Mouse (Mus musculus) C2C12 (cell line): Measurements from ENCODE around the gene Adcy7. TPM values are rescaled to one million over a fixed set of nuclear protein-coding genes. Genes with fewer than 3 reads are reported as not detected.
A peak's percentile ranks its signal among the peaks of the same experiment; 100 is the strongest.

Experiments used
- H3K27me3 ChIP-seq: one replicate; pipeline ENCODE4 v1.6.1; 2011; ENCODE audit not compliant: control insufficient read depth, insufficient read depth, insufficient read length
- H3K36me3 ChIP-seq: one replicate; pipeline ENCODE4 v1.6.1; 2011; ENCODE audit not compliant: control insufficient read depth, insufficient read depth
- H3K4me3 ChIP-seq: one replicate; pipeline ENCODE4 v1.5.1; 2011; ENCODE audit warnings: mild to moderate bottlenecking, control low read depth; ENCODE audit not compliant: poor library complexity, insufficient read depth, severe bottlenecking
- H3K79me2 ChIP-seq: one replicate; pipeline ENCODE4 v1.6.1; 2011; ENCODE audit not compliant: control insufficient read depth, insufficient read depth
- H3K79me3 ChIP-seq: one replicate; pipeline ENCODE4 v1.6.1; 2011; ENCODE audit warnings: low read depth, control low read depth
- H3ac ChIP-seq: one replicate; pipeline ENCODE3; 2011; ENCODE audit warnings: low read depth; ENCODE audit not compliant: control insufficient read depth, insufficient read length
- CEBPB ChIP-seq: IDR thresholded peaks from one replicate; pipeline ENCODE4 v1.6.1; 2011; ENCODE audit warnings: low read depth, mild to moderate bottlenecking, control low read depth, moderate library complexity
- CTCF ChIP-seq: IDR thresholded peaks from one replicate; pipeline ENCODE4 v1.5.1; 2011; ENCODE audit not compliant: control insufficient read depth, insufficient read depth, insufficient read length
- FOSL1 ChIP-seq: IDR thresholded peaks from one replicate; pipeline ENCODE4 v1.8.0; 2011; ENCODE audit warnings: mild to moderate bottlenecking, low read length; ENCODE audit not compliant: poor library complexity, insufficient read depth, severe bottlenecking
- MAX ChIP-seq: IDR thresholded peaks from one replicate; pipeline ENCODE4 v1.6.1; 2011; ENCODE audit warnings: mild to moderate bottlenecking, control low read depth
- MYOD1 ChIP-seq: IDR thresholded peaks from one replicate; pipeline ENCODE4 v1.6.1; 2011; ENCODE audit warnings: low read depth; ENCODE audit not compliant: control insufficient read depth, insufficient read length
- MYOG ChIP-seq: IDR thresholded peaks from one replicate; pipeline ENCODE4 v1.6.1; 2011; ENCODE audit not compliant: control insufficient read depth, insufficient read length; ENCODE audit errors: extremely low read depth
- USF1 ChIP-seq: IDR thresholded peaks from one replicate; pipeline ENCODE4 v1.6.1; 2011; ENCODE audit warnings: low read depth, mild to moderate bottlenecking, control low read depth, moderate library complexity
- polyA plus RNA-seq: library from polyadenylated mRNA; unstranded; fragments of >200 nt; fragmentation: generic; extraction: Trizol; gene quantifications from one replicate; pipeline ENCODE4 v1.2.1, GENCODE M21; 2012; ENCODE audit warnings: missing spikeins

The Adcy7 gene
- polyA plus RNA-seq, 1 experiment: 66.9 TPM

DNA sequence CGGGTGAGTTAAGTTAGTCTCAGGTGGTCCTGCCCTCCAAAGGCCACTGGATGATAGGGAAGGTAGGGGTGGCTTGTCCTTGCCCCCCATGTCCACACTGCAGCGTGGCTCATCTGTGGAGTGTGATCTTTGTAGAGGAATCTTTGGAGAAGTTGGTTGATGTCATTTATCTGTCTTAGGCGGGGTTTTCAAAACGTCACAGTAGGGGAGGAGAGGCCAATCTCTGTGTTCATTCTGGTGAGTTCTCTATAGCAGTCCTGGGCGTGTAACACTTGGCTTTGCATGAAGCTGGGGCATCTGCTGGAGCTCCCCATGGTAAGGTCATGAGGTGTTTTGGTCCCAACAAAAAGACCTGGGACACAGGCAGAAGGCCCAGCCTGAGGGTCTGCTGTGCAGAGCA lies 1.9 kb downstream of the Adcy7 start:
- Histone ChIP-seq H3K79me2 (peaks cover 69% of the 10 kb centered on the region), H3K79me3 (peaks cover 56% of the 10 kb centered on the region), H3K36me3 (peaks cover 22% of the 10 kb centered on the region), H3K4me3 (no peak overlapping the region), H3ac (peak overlapping the region; percentile 97), H3K27me3 (no peaks in the 10 kb centered on the region)
- no peak for TF ChIP-seq MYOG
- TF ChIP-seq FOSL1: no peak
- TF ChIP-seq CTCF: no peak
- no peak for TF ChIP-seq MAX
- no peak for TF ChIP-seq MYOD1
- TF ChIP-seq USF1: no peak
- no peak for TF ChIP-seq CEBPB

DNA sequence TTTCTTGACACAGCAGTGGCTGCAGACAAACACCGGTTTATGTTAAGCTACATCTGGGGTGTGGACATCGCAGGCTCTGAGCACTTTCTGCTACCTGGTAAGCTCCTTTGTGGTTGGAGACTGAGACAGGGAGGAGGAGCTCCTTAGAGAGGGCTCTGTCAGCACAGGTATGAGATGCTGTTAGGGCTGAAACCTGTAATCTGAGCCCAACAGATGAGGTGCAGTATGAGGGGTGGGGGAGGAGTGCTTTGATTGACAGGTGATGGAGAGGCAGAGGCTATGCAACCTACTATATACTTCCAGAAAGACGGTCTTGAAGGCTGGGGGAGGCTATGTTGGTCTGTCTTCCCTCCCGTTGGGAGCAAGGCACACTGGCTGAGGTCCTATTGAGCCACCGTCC lies 7.0 kb downstream of the Adcy7 start:
- TF ChIP-seq USF1: no peak
- no peak for TF ChIP-seq MAX
- TF ChIP-seq MYOG: no peak
- no peak for TF ChIP-seq CEBPB
- TF ChIP-seq CTCF: no peak
- no peak for TF ChIP-seq MYOD1
- no peak for TF ChIP-seq FOSL1
- H3K27me3 ChIP-seq: no peaks in the 10 kb centered on the region
- peaks cover 70% of the 10 kb centered on the region for H3K79me2 ChIP-seq
- no peak overlapping the region for H3ac ChIP-seq
- H3K4me3 ChIP-seq: no peak overlapping the region
- H3K36me3 ChIP-seq: peaks cover 30% of the 10 kb centered on the region
- H3K79me3 ChIP-seq: peaks cover 46% of the 10 kb centered on the region

DNA sequence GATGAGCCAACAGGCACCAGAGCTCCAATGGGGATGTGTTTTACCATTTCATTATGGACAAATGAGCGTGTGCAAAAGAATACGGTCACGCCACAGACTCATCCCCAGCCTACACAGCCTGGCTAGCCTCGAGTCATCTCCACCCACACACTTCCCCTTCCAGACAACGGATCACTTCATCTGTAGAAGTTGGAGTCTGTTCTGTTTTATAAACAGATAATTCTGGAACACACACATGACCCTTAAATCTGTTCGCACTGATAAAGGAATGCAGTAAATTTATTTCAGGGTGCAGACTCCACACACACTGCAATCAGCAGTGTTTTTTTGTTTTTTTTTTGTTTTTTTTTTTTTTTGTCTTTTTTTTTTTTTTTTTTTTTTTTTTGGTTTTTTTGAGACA lies 7.5 kb downstream of the Adcy7 start:
- H3K4me3 ChIP-seq: no peak overlapping the region
- no peak overlapping the region for H3ac ChIP-seq
- H3K79me2 ChIP-seq: peaks cover 69% of the 10 kb centered on the region
- TF ChIP-seq MYOG (no peak), FOSL1 (no peak), USF1 (no peak), MYOD1 (no peak), CTCF (no peak), CEBPB (no peak), MAX (no peak)
- H3K36me3 ChIP-seq: peaks cover 30% of the 10 kb centered on the region
- no peaks in the 10 kb centered on the region for H3K27me3 ChIP-seq
- H3K79me3 ChIP-seq: peaks cover 42% of the 10 kb centered on the region

DNA sequence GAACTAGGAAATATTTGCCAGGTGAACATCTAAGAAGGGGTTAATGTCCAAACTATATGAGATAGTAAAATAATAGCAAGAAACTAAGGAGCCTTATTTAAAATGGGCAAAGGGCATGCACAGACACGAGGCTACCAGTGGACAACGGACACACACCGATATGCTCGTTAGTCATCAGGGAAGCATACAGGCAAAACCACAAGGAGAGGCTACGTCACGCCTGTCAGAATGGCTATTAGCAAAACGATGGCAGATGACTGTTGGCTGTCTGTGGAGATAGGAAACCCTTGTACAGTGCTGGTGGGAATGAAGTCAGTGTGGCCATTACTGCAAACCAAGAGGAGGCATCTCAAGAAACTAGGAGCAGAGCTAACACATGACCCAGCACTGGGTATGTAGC lies 8.7 kb downstream of the Adcy7 start:
- Histone ChIP-seq H3K36me3 (peaks cover 24% of the 10 kb centered on the region), H3ac (no peak overlapping the region), H3K79me3 (peaks cover 36% of the 10 kb centered on the region), H3K27me3 (no peaks in the 10 kb centered on the region), H3K79me2 (peaks cover 68% of the 10 kb centered on the region), H3K4me3 (no peak overlapping the region)
- TF ChIP-seq MYOG (no peak), MYOD1 (peak; percentile 85), CEBPB (no peak), MAX (peak; percentile 87), FOSL1 (no peak), USF1 (no peak), CTCF (no peak)

DNA sequence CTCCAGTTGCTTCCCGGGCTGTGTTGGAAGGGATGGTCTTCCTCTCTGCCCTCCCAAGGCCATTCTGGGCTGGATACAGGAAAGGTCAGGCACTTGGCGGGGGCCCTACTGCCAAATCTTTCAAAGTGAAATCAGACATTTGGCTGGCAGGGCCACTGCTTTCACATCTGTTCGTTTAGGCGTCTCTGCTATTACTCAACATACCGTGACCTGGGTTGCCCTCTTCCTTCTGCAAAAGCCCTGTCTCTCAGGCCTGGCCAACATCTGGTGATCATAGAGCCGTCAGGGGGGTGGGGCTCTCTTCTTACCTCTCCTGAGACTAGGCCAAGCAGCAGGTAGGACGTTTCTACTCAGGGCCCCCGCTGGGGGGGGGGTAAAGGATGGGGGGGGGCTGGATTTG lies 10.5 kb downstream of the Adcy7 start:
- Histone ChIP-seq H3K36me3 (peaks cover 12% of the 10 kb centered on the region), H3K79me2 (peaks cover 68% of the 10 kb centered on the region), H3ac (peak overlapping the region; percentile 40), H3K27me3 (no peaks in the 10 kb centered on the region), H3K4me3 (no peak overlapping the region), H3K79me3 (peaks cover 33% of the 10 kb centered on the region)
- TF ChIP-seq MYOD1: peak; percentile 51
- TF ChIP-seq MYOG: no peak
- TF ChIP-seq CEBPB: peak; percentile 90
- TF ChIP-seq FOSL1: no peak

DNA sequence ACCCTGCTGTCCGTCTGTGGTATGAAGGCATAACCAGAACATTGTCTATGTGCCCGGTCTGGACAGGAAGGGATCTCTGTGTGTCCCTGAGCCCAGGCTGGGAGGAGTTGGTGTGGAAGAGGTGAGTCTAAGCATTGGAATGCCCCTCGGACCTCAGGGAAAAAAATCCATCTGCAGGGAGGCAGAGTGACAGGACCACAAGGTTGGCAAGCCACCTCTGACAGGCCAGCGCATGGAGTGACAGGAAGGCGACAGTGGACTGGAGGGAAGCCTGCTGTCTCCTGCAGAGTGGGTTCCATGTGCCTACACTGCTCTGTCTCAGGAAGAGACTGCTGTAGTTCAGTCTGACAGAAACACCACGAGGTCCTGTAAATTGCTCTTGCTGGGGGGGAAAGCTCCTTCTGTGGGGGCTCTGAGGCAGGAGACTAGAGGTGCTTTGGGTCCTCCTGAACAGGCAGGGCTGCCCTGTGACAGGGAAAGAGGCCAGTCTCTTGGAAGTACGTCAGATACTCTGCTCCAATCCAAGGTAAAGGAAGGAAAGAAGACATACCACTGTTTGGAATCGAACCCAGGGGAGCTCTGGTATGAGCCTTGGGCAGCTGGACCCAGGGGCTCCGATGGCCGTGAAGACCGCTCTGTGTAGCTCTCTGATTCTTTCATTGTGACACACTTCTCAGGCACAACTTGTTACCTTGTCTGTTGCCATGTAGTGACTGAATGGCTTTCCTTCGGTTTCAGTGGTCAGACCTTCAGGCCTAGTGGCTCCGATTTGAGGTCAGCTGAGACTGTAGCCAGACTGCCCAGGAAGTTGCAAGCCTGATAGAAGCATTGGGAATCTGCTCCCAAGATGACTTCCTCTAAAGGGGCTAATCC lies 11.3 kb downstream of the Adcy7 start:
- Histone ChIP-seq H3K4me3 (no peak overlapping the region), H3ac (peak overlapping the region; percentile 37), H3K27me3 (no peaks in the 10 kb centered on the region), H3K79me3 (peaks cover 31% of the 10 kb centered on the region), H3K36me3 (peaks cover 12% of the 10 kb centered on the region), H3K79me2 (peaks cover 68% of the 10 kb centered on the region)
- TF ChIP-seq MYOD1: peak; percentile 83
- no peak for TF ChIP-seq CTCF
- TF ChIP-seq CEBPB: no peak
- no peak for TF ChIP-seq MYOG
- peak; percentile 63 for TF ChIP-seq MAX
